Mouse (Mus musculus): ENCODE results near the gene Mamdc4. TPM values are rescaled to one million over a fixed set of nuclear protein-coding genes. Genes with fewer than 3 reads are reported as not detected.

Gene Mamdc4
- total RNA-seq (2017) = 4.5 and 5.4 TPM in 2 replicates

- peak; percentile 87 for ATAC-seq (ENCODE audit: extremely low read depth, insufficient number of reproducible peaks, low FRiP score, poor library complexity, severe bottlenecking)
Measured at GRCm38 (mm10) chr2:25574579-25575431, at the start of gene Mamdc4, which contains the start of gene Phpt1. Gene Mamdc4 (minus strand): TSS chr2:25574845. Gene Phpt1 (minus strand): TSS chr2:25575224.

- ATAC-seq (ENCODE audit: extremely low read depth, insufficient number of reproducible peaks, low FRiP score, poor library complexity, severe bottlenecking) = peak; percentile 17; the same call in 1 of the 2 replicates
Measured at GRCm38 (mm10) chr2:25621229-25622200, 46.9 kb upstream of the Mamdc4 start, which contains the start of gene Tmem141. Gene Tmem141 (minus strand): TSS chr2:25622005.

- no peak for ATAC-seq (ENCODE audit: extremely low read depth, insufficient number of reproducible peaks, low FRiP score, poor library complexity, severe bottlenecking)
Measured at GRCm38 (mm10) chr2:25620852-25621228, 46.2 kb upstream of the Mamdc4 start.

- no peak for ATAC-seq (ENCODE audit: extremely low read depth, insufficient number of reproducible peaks, low FRiP score, poor library complexity, severe bottlenecking)
Measured at GRCm38 (mm10) chr2:25620386-25620785, 45.7 kb upstream of the Mamdc4 start.

- ATAC-seq (ENCODE audit: extremely low read depth, insufficient number of reproducible peaks, low FRiP score, poor library complexity, severe bottlenecking) = no peak
Measured at GRCm38 (mm10) chr2:25617578-25617977, 42.9 kb upstream of the Mamdc4 start, which contains the start of gene Ccdc183. Gene Ccdc183 (minus strand): TSS chr2:25617678.

GRCm38 (mm10) chr2:25616398-25616797, 41.8 kb upstream of the Mamdc4 start:
- ATAC-seq (ENCODE audit: extremely low read depth, insufficient number of reproducible peaks, low FRiP score, poor library complexity, severe bottlenecking) = no peak

GRCm38 (mm10) chr2:25608671-25609070, 34.0 kb upstream of the Mamdc4 start:
- no peak for ATAC-seq (ENCODE audit: extremely low read depth, insufficient number of reproducible peaks, low FRiP score, poor library complexity, severe bottlenecking)

- ATAC-seq (ENCODE audit: extremely low read depth, insufficient number of reproducible peaks, low FRiP score, poor library complexity, severe bottlenecking) = peak; percentile 80
Measured at GRCm38 (mm10) chr2:25607761-25608622, 33.3 kb upstream of the Mamdc4 start, which contains the start of gene Rabl6. Gene Rabl6 (minus strand): TSS chr2:25608521.

- ATAC-seq (ENCODE audit: extremely low read depth, insufficient number of reproducible peaks, low FRiP score, poor library complexity, severe bottlenecking) = no peak
Measured at GRCm38 (mm10) chr2:25602526-25602925, 27.9 kb upstream of the Mamdc4 start.

GRCm38 (mm10) chr2:25600037-25600436, 25.4 kb upstream of the Mamdc4 start:
- no peak for ATAC-seq (ENCODE audit: extremely low read depth, insufficient number of reproducible peaks, low FRiP score, poor library complexity, severe bottlenecking)

GRCm38 (mm10) chr2:25598749-25599148, 24.1 kb upstream of the Mamdc4 start:
- no peak for ATAC-seq (ENCODE audit: extremely low read depth, insufficient number of reproducible peaks, low FRiP score, poor library complexity, severe bottlenecking)

GRCm38 (mm10) chr2:25596765-25597510, 22.3 kb upstream of the Mamdc4 start:
- no peak for ATAC-seq (ENCODE audit: extremely low read depth, insufficient number of reproducible peaks, low FRiP score, poor library complexity, severe bottlenecking)

GRCm38 (mm10) chr2:25591863-25592262, 17.2 kb upstream of the Mamdc4 start:
- ATAC-seq (ENCODE audit: extremely low read depth, insufficient number of reproducible peaks, low FRiP score, poor library complexity, severe bottlenecking) = peak; percentile 16; the same call in 1 of the 2 replicates

GRCm38 (mm10) chr2:25588227-25588907, 13.7 kb upstream of the Mamdc4 start:
- no peak for ATAC-seq (ENCODE audit: extremely low read depth, insufficient number of reproducible peaks, low FRiP score, poor library complexity, severe bottlenecking)

- no peak for ATAC-seq (ENCODE audit: extremely low read depth, insufficient number of reproducible peaks, low FRiP score, poor library complexity, severe bottlenecking)
Measured at GRCm38 (mm10) chr2:25587290-25587689, 12.6 kb upstream of the Mamdc4 start.

GRCm38 (mm10) chr2:25585601-25586000, 11.0 kb upstream of the Mamdc4 start:
- ATAC-seq (ENCODE audit: extremely low read depth, insufficient number of reproducible peaks, low FRiP score, poor library complexity, severe bottlenecking) = no peak

GRCm38 (mm10) chr2:25584856-25585255, 10.2 kb upstream of the Mamdc4 start:
- no peak for ATAC-seq (ENCODE audit: extremely low read depth, insufficient number of reproducible peaks, low FRiP score, poor library complexity, severe bottlenecking)
